Mouse (Mus musculus) gastrocnemius, postnatal 14 days (tissue): Measurements from ENCODE around the gene Med24. TPM values are rescaled to one million over a fixed set of nuclear protein-coding genes. Genes with fewer than 3 reads are reported as not detected.

Experiments used
- DNase-seq: peaks from one replicate; pipeline ENCODE4 v3.0.0; 2021; ENCODE audit warnings: mixed read lengths
- intact Hi-C: fragments of 180-260 bp; cut with DNase I; formaldehyde crosslinking; loops from one replicate; pipeline ENCODE4 v1.15.1; 2025; ENCODE audit warnings: low total_unique reads
- long read RNA-seq, 2 experiments: library from polyadenylated mRNA; stranded (forward); transcript quantifications; one replicate each; pipeline ENCODE4 v2.0.0; 2021
- total RNA-seq, 2 experiments: library from RNA; stranded (reverse); gene quantifications; 2 replicates each; pipeline ENCODE4 v1.2.3; 2021

Med24 gene
- 10 to 100 TPM; 40.3 to 42.0 TPM for total RNA-seq
- long read RNA-seq, experiment 1, transcript Med24-201 (26 exons, 3,410 nt), result major isoform, 7 of 23 reads
- long read RNA-seq, experiment 1, partial matches to known transcripts, result 6 of 23 reads
- long read RNA-seq, experiment 1, other reads (novel, unspliced or antisense), result 8 of 23 reads
- long read RNA-seq, experiment 2, transcript Med24-201 (26 exons, 3,410 nt), result major isoform, 8 of 27 reads
- long read RNA-seq, experiment 2, partial matches to known transcripts, result 10 of 27 reads
- long read RNA-seq, experiment 2, other reads (novel, unspliced or antisense), result 6 of 27 reads

- intact Hi-C loops, result no loop called here
Observed at GRCm38 (mm10) chr11:98729119-98729588, at the start of gene Med24. TSS of gene Med24 (minus strand) at chr11:98729435.

DNA sequence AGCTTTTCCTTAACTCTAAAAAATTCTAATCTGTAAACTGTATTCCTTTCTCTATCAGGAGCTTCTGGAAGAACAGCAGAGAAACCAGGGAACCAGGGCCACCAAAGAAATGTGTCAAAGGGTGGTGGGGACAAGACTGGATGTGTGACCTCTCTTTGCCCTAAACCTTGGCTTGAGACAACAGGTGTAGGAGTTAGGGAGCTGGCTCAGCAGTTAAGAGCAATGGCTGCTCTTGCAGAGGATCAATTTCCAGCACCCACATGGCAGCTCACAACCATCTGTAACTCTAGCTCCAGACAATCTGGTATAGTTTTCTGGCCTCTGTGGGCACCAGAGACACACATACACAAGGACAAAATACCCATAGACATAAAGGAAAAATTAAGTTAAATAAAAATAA, 48.7 kb upstream of the Med24 start:
- no peak for DNase-seq
- intact Hi-C loops, result no loop called here

More at GRCm38 (mm10) chr11:98729119-98729588, at the start of gene Med24:
- DNase-seq, result peak; percentile 75

- intact Hi-C loops, result no loop called here
- peak; percentile 56 for DNase-seq
Observed at GRCm38 (mm10) chr11:98776843-98777590, 47.8 kb upstream of the Med24 start.

GRCm38 (mm10) chr11:98776052-98776764, 47.0 kb upstream of the Med24 start:
- no peak for DNase-seq
- intact Hi-C loops, result no loop called here

- intact Hi-C loops, result no loop called here
- peak; percentile 99 for DNase-seq
Observed at GRCm38 (mm10) chr11:98775348-98776051, 46.3 kb upstream of the Med24 start.

- intact Hi-C loops, result no loop called here
- no peak for DNase-seq
Observed at GRCm38 (mm10) chr11:98774582-98775347, 45.5 kb upstream of the Med24 start, which contains the start of gene Nr1d1. TSS of gene Nr1d1 (minus strand) at chr11:98775333.

DNA sequence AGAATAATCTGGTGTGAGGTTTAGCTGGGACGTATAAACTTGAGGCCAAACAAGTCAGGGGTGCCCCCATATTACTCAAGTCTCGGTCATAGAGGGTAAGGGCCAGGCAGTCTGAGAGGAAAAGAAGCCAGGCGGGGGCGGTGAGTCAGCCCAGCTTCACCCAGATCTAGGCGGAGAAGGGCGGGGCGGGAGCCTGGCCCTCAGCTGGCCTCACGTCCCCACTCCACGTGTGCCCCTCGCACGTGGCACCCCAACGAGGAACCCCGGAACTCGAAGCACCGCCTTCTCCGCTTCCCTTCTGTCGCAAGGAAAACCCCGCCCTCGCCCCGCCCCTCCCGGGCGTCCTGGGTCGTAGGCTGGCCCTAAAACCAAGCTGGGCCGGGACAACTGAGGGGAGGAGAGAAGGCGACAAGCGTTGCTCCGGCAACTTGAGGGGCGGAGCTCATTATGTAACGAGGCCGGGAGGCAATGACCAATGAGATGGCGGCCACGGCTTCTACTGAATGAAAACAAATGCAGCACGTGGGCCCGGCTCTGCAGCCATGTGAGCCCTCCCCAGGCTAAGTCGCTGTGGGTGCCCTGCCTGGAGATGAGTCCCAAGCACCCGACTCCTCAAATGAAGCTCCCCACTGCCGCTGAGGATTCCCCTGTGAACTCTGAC, 44.5 kb upstream of the Med24 start:
- intact Hi-C loops, result no loop called here

GRCm38 (mm10) chr11:98772667-98773171, 43.5 kb upstream of the Med24 start:
- peak; percentile 82 for DNase-seq
- intact Hi-C loops, result no loop called here

More for the DNA sequence above, 44.5 kb upstream of the Med24 start:
- DNase-seq, result peak; percentile 100

GRCm38 (mm10) chr11:98771844-98772525, 42.8 kb upstream of the Med24 start:
- peak; percentile 53 for DNase-seq
- intact Hi-C loops, result no loop called here

DNA sequence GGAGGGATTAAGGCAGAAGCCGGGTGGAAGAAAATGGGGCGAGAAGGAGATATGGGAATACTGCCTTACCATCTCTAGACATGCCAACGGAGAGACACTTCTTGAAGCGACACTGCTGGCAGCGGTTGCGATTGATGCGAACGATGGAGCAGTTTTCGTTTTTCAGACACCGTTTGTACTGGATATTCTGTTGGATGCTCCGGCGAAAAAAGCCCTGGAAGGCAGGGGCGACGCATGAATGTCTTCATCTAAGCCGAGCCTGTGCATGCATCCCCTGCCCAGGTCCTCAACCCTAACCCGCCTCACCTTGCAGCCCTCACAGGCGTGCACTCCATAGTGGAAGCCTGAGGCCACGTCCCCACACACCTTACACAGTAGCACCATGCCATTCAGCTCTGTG, 41.9 kb upstream of the Med24 start:
- intact Hi-C loops, result no loop called here
- no peak for DNase-seq

GRCm38 (mm10) chr11:98770096-98770975, 41.1 kb upstream of the Med24 start:
- DNase-seq, result peak; percentile 41
- intact Hi-C loops, result no loop called here

GRCm38 (mm10) chr11:98769007-98769954, 40.0 kb upstream of the Med24 start:
- DNase-seq, result peak; percentile 39
- intact Hi-C loops, result no loop called here

DNA sequence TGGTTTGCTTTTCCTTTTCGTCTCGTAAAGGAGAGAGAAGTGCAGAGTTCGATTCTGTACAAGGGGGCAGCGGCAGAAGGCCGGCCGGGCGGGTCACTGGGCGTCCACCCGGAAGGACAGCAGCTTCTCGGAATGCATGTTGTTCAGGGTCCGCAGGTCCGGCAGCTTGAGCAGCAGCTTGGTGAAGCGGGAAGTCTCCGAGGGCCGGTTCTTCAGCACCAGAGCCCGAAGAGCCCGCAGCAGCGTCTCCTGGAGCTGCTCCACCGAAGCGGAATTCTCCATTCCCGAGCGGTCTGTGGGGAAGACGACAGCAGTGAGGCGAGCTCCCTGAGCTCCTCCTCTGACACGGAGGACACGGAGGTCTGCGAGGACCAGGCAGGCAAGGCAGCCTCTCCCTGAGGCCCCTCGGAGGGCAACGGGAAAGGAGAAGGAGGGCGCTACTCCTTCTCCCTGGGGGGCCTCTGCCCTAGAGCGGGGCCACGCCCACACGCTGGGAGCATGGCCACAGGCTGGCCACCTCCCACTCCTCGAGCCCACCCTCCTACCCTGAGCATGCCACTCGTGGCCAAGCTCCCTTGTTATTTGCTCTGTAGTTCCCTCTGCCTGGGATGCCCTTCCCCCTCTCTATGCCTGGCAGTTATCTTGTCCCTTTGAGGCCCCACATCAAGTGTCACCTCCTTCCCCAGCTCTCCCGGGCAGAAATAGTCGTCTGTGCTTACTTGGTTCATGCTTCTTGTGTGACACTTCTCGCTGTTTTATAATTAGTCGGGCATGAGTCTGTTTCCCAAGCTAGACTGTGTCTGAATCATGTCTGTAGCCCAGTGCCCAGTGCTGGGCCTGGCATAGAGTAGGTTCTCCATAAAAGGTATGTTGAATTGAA, 39.1 kb upstream of the Med24 start:
- intact Hi-C loops, result no loop called here
- peak; percentile 47 for DNase-seq

DNA sequence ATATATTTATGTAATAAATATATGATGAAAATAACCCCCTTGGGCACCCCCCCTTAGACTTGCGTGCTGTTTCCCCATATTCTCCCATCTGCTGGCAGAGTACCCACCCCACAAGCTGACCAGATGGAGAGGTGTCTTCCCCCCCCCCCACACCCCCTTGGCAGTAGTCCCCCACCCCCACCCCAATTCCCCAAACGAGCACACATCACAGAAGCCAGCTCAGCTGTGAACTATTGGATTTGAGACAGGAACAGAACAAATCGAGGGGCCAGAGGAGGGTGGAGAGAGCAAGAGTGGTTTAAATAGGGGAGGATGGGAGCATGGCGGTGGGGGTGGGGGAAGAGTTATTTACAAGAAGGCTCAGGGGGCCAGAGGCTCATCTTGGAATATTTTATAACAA, 38.5 kb upstream of the Med24 start:
- DNase-seq, result no peak
- intact Hi-C loops, result no loop called here

- intact Hi-C loops, result no loop called here
- DNase-seq, result peak; percentile 61
Observed at GRCm38 (mm10) chr11:98767276-98767675, 38.0 kb upstream of the Med24 start.
